8 mouse cellular contexts compared by ENCODE assay signal in genomic region chr3:133613836-133614711, GRCm38 (mm10).
DNase-seq lines count a peak whose midpoint lies in the region; ATAC-seq and TF ChIP-seq lines count a peak whose summit lies in the region.

No protein-coding gene starts in this region.

- no peaks in the 10 kb centered on the region for H3K9me3 ChIP-seq in forebrain, embryonic 12.5 days
- H3K9me3 ChIP-seq in liver, postnatal 0 days (ENCODE audit: low read length) = no peaks in the 10 kb centered on the region

- H3K4me1 ChIP-seq in forebrain, embryonic 12.5 days = peaks cover 9% of the 10 kb centered on the region
- H3K4me1 ChIP-seq in liver, postnatal 0 days (ENCODE audit: insufficient read depth) = no peaks in the 10 kb centered on the region

- TF ChIP-seq CTCF in left cerebral cortex, adult 2 months (IDR thresholded peaks at IDR 0.05) = no peak
- TF ChIP-seq CTCF in liver, postnatal 0 days (IDR thresholded peaks at IDR 0.05; ENCODE audit: low read depth) = no peak

- H3K27me3 ChIP-seq in forebrain, embryonic 12.5 days = no peaks in the 10 kb centered on the region
- no peaks in the 10 kb centered on the region for H3K27me3 ChIP-seq in liver, postnatal 0 days (ENCODE audit: insufficient read depth, low read length)

- H3K9ac ChIP-seq in forebrain, embryonic 12.5 days = no peak overlapping the region
- H3K9ac ChIP-seq in liver, postnatal 0 days (replicated peaks) = no peak overlapping the region

- no peak for DNase-seq in left cerebral cortex, adult 2 months (ENCODE audit: extremely low spot score in 1 of 2, low spot score in 2 of 2)
- DNase-seq in left cerebral cortex, postnatal 4 days = no peak
- DNase-seq in liver, postnatal 0 days = no peak
- peak; percentile 47 for DNase-seq in thymus, postnatal 14 days
- DNase-seq in right cerebral cortex, postnatal 25 days = no peak
- DNase-seq in cerebellum, adult 8-10 months = no peak
- DNase-seq in gastrocnemius, adult 8-10 months (ENCODE audit: low spot score in 2 of 2) = no peak

- peak overlapping the region; percentile 33 for H3K4me3 ChIP-seq in left cerebral cortex, adult 2 months
- H3K4me3 ChIP-seq in forebrain, embryonic 12.5 days (replicated peaks) = peak overlapping the region; percentile 23
- H3K4me3 ChIP-seq in liver, postnatal 0 days (ENCODE audit: low read depth, low read length) = no peak overlapping the region

- TF ChIP-seq EP300 in liver, postnatal 0 days (IDR thresholded peaks at IDR 0.05; ENCODE audit: low read depth) = peak; percentile 25; the same call in 1 of the 2 replicates

- H3K27ac ChIP-seq in left cerebral cortex, adult 2 months = no peak overlapping the region
- peak overlapping the region; percentile 68 for H3K27ac ChIP-seq in forebrain, embryonic 12.5 days
- H3K27ac ChIP-seq in liver, postnatal 0 days (ENCODE audit: low read depth) = no peak overlapping the region

- intact Hi-C loops in left cerebral cortex, adult 2 months (cut with DNase I) = no loop called here
- intact Hi-C loops in left cerebral cortex, postnatal 4 days (cut with DNase I) = no loop called here

- WGBS in forebrain, embryonic 12.5 days = 22% methylated on average over 12 of the region's 12 CpGs
- WGBS in liver, postnatal 0 days (ENCODE audit: insufficient replicate concordance) = 53% methylated on average over 12 of the region's 12 CpGs

- H3K36me3 ChIP-seq in forebrain, embryonic 12.5 days (replicated peaks) = no peaks in the 10 kb centered on the region
- no peaks in the 10 kb centered on the region for H3K36me3 ChIP-seq in liver, postnatal 0 days (replicated peaks; ENCODE audit: insufficient read depth, low read length)

- peak; percentile 43 for ATAC-seq in forebrain, embryonic 12.5 days (ENCODE audit: low FRiP score)
- ATAC-seq in liver, postnatal 0 days = no peak

- peak overlapping the region; percentile 46 for H3K4me2 ChIP-seq in forebrain, embryonic 12.5 days
- peak overlapping the region; percentile 10; the same call in 1 of the 2 replicates for H3K4me2 ChIP-seq in liver, postnatal 0 days (ENCODE audit: low read depth, low read length)
